Mouse (Mus musculus) brain, embryonic 14.5 days (tissue): ENCODE data around the gene Bdkrb1.

Experiments used
- CTCF ChIP-seq: fragments of 200-500 bp; IDR thresholded peaks from 2 replicates; pipeline ENCODE4 v1.5.1; 2012; ENCODE audit warnings: inconsistent platforms, mild to moderate bottlenecking, moderate library complexity, borderline replicate concordance; ENCODE audit not compliant: insufficient read depth, insufficient read length; ENCODE audit errors: extremely low read depth
- POLR2A ChIP-seq: fragments of 200-500 bp; IDR thresholded peaks from 2 replicates; pipeline ENCODE4 v1.6.1; 2012; ENCODE audit warnings: mild to moderate bottlenecking, inconsistent platforms, borderline replicate concordance; ENCODE audit not compliant: poor library complexity, insufficient read depth, insufficient read length, severe bottlenecking; ENCODE audit errors: extremely low read depth

DNA sequence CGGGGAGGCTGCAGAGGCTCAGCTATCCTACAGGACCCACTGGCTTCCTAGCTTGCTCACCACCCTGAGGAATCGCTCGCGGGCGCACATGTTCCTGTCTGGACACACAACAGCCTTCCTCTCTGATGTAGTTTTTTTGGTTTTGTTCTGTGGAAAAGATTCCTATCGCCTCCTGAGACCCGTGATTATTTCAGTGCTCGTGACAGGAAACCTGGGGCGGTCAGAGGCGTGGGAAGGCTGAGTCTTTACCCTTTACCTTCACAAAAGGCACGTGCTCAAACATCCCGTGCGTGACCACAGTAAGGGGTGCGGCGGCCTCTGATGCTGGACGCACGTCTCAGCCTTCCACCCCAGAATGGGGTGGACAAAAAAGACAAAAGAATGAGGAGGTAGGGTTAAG, 22.4 kb upstream of the Bdkrb1 start:
- TF ChIP-seq CTCF (no peak), POLR2A (no peak)
